Mouse (Mus musculus) B cell, adult 2 months (primary cell): ENCODE results near the gene Spats2.
A peak's percentile ranks its signal among the peaks of the same experiment; 100 is the strongest.
"Not testable (repeated sequence)": the region's sequence is repeated elsewhere in the genome, so short reads cannot be mapped to it uniquely, and the experiment has no call there.

ENCODE experiments used
- DNase-seq, 2 experiments: peaks; one replicate each; pipeline ENCODE4 v3.0.0; 2022

Gene Spats2

GRCm38 (mm10) chr15:99231998-99232397 lies 106.3 kb downstream of the Spats2 start:
- no peak for DNase-seq

DNA sequence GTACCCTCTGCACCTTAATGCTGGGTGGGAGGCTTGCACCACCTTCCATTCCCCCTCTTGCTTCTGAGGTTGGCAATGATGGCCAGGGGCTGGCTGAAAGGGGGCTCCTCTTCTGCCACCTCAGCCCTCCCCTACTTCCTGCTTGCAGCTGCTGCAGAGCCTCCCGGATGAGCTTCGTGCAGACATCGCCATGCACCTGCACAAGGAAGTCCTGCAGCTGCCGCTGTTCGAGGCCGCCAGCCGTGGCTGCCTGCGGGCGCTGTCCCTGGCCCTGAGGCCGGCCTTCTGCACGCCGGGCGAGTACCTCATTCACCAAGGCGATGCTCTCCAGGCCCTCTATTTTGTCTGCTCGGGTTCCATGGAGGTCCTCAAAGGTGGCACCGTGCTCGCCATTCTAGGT lies 108.0 kb downstream of the Spats2 start:
- no peak for DNase-seq

DNA sequence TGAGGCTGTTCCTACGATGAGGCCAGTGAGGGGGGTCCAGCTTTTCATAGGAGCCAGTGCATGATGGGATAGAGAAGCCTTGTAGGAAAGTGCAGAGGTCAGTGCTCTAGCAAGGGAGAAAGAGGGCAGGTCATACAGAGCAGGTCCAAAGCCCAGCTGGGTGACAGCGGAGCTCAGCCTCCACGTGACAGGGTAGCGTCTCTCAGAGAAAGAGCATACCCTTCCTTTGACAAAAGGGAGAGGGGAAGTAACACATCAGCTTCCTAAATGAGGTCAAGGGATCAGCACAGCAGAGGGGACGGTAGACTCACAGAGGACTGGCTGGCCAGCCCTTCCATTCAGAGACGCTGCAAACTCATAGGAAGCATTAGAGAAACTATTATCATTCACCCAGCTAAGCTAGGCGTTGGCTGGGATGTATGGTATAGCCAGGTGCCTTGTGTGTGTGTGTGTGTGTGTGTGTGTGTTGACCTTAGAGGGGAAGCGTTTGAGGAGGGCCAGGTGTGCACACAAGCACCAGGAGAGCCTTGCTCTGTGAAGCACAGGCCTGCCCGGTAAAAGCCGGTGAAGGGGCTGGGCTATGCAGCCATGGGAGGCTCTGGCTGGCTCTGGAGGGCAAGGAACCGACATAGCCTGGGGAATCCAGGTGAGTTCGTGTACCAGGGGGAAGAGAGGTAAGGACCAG lies 108.8 kb downstream of the Spats2 start:
- DNase-seq: no peak

DNA sequence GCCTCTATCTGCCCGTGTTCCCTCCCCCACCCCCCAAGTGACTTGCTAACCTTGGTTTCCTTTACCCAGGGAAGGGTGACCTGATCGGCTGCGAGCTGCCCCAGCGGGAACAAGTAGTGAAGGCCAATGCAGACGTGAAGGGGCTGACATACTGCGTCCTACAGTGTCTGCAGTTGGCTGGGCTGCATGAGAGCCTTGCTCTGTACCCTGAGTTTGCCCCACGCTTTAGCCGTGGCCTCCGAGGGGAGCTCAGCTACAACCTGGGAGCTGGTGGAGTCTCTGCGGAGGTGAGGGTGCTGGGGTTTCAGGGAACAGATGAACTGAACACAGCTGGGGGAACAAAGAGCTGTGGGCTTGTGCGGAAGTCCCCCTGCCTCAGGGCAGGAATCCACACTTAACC lies 112.3 kb downstream of the Spats2 start:
- no peak for DNase-seq

DNA sequence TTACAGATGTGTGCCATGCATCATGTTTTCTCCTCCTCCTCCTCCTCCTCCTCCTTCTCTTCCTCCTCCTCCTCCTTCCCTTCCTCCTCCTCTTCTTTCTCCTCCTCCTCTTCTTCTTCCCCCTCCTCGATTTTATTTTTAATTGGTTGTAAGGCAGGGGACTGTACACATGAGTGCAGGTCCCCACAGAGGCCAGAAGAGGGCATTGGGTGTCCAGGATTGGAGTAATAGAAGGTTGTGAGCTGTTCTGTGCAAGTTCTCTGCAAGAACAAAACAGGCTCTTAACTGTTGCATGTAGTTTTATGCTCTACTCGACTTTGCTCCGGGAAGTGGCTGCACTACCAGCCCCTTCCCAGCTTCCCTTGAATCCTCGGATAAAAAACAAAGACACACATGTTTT lies 114.4 kb downstream of the Spats2 start:
- no peak for DNase-seq

DNA sequence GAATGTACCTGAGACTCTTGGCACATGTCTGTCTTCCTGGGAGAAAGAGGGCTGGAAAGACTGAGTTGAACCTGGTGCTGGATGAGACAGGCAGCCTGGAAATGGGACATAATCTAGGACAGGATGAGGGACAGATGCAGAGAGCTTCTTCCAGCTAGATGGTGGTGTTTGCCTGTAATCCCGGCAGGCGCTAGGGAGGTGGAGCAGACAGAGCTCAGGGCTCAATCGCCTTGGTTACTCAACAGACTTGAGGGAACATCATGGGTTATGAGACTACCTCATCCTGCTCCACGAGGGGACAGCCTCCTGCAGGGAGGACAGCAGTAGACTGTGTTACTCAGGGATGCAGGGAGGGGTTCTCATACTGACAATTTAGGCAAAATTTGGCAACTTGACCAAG lies 115.5 kb downstream of the Spats2 start:
- DNase-seq: no peak

DNA sequence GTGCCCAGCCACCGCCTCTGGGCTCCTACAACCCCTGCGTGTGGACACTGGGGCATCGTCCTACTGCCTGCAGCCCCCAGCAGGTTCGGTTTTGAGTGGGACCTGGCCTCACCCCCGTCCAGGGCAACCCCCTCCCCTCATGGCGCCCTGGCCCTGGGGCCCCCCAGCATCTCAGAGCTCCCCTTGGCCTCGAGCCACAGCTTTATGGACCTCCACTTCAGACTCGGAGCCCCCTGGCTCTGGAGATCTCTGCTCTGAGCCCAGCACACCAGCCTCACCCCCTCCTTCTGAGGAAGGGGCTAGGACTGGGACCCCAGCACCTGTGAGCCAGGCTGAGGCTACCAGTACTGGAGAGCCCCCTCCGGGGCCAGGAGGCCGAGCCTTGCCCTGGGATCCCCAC lies 116.3 kb downstream of the Spats2 start:
- DNase-seq: no peak

GRCm38 (mm10) chr15:99246736-99247135 lies 121.0 kb downstream of the Spats2 start:
- not testable (repeated sequence) for DNase-seq

DNA sequence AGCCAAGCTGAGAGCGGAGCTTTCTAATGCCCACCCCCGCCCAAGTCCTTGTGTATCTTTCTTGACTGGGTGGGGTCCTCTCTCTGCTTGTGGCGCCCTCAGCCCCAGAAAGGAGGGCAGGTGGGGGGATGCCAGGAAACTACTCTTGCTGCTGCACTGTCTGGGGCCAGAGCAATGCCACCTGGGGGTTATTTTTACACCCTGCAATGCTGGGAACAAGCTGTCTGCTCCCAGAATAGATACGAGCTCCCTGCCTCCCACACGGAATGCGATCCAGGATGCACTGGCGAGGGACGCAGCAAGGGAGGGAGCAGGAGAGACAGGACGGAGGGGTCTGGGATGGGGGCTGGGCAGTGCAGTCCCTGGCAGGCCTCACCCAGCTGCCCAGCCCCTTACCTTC lies 123.3 kb downstream of the Spats2 start:
- DNase-seq: no peak

- DNase-seq: no peak
These were observed 124.2 kb downstream of the Spats2 start for GRCm38 (mm10) chr15:99249938-99250337.

GRCm38 (mm10) chr15:99251111-99251510 lies 125.4 kb downstream of the Spats2 start:
- DNase-seq: not testable (repeated sequence)

GRCm38 (mm10) chr15:99251626-99252380 lies 126.1 kb downstream of the Spats2 start, which contains the start of gene Mcrs1:
Mcrs1 (minus strand) TSS chr15:99251961.
- peak; percentile 96 for DNase-seq

DNA sequence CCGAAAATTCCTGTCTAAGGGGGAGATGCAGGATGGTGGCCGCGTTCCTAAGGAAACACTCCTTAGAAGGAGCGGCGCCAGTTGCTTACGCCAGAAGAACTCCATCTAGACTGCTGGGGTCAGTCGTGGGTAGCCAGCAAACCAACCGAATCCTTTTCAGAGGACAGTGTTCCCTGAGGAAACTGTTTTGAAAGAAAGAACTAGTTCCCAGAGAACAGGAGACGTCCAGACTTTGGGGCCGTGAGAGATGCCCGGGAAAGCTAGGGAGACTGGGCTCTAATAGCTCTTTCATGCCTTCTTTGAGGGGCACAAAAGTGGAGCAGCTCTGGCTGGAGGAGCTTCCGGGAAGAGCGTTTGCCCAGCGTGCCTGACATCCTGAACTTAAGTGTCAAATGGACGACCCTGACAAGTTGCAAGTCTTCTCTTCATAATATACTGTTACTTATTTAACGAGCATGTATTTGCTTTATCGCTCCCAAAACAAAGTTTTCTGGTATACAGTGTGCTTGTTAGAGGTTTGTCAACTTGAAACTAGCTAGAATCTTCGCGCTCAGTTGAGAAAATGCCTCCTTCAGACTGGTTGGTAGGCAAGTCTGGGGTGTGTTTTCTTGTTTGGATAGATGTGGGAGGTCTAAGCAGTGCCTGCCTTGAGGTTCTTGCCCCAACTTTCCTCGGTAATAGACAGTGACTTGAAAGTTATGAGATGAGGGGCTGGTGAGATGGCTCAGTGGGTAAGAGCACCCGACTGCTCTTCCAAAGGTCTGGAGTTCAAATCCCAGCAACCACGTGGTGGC lies 126.9 kb downstream of the Spats2 start:
- DNase-seq: peak in 1 of 2 experiments; percentile 16

- not testable (repeated sequence) for DNase-seq
These were observed 127.4 kb downstream of the Spats2 start for GRCm38 (mm10) chr15:99253175-99253479.

DNA sequence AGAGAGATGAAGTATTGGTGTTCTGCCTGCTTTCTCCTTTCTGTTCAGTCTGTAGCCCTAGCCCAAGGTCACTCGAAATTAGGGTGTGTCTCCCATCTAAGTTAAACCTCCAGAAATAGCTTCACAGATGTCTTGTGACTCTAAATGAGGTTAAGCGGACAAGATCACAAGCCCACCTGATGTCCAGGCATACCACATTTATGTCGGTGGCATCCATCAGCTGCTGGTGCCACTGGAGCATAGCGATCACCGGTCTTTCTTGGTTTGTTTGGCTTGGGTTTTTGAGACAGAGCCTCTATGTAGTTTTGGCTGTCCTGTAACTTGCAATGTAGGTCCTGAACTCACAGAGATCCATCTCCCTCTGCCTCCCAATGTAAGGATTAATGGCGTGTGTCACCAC lies 128.1 kb downstream of the Spats2 start:
- DNase-seq: no peak

- no peak for DNase-seq
These were observed 128.8 kb downstream of the Spats2 start for GRCm38 (mm10) chr15:99254477-99255005.

DNA sequence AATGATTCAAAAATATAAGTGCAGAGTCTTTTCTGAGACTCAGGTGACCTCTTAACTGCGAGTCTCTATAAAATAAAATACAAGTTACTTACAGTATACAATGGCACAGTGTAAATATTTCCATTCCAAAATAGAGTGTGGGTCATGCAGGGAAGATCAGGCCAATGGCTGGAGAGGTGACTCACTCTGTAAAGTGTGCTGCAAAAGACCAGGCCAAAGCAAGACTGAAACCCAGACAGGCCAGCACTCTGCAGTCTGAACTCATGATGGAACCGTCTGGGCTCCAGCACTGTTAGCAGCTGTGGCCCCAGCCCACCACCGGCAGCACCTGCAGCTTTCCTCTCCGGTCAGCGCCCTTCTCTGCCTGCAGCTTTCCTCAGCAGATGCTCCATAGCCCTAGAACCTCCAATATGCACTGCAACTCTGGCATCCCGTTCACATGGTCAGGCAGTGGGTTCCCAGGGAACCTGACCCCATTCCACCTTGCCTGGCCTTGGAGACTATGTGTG lies 129.6 kb downstream of the Spats2 start:
- no peak for DNase-seq

DNA sequence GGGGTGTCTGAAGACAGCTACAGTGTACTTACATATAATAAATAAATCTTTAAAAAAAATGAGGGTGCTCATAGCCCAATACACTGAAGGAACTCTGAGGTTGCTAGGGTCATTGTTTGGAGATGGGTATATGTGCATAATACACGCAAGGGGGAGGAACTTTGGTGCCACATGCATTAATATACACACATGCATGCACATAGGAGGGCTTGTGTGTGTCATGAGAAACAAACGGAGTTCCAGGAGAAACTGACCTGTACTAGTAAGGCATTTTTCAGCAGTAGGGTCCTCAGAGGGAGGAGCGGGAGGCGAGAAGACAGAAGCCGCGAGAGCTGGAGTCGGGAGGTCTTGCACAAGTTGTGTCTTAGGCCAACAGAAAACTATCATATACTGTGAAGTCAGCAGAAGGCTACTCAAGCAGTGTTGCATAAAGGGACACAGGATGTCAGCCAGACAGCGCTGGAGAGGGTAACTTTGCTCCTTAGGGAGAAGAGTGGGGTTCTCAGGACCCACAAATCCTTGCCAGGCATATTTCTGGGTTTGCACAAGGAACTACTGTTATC lies 133.5 kb downstream of the Spats2 start:
- DNase-seq: no peak

- peak; percentile 60 to 66 for DNase-seq
These were observed 134.1 kb downstream of the Spats2 start for GRCm38 (mm10) chr15:99259730-99260252.

GRCm38 (mm10) chr15:99262702-99263101 lies 137.0 kb downstream of the Spats2 start:
- DNase-seq: no peak
